Mouse (Mus musculus) forebrain, embryonic 13.5 days (tissue): ENCODE data around the gene Eef1a1. TPM values are rescaled to one million over a fixed set of nuclear protein-coding genes. Genes with fewer than 3 reads are reported as not detected.
"Not testable (repeated sequence)": the region's sequence is repeated elsewhere in the genome, so short reads cannot be mapped to it uniquely, and the experiment has no call there.

Experiments
- ATAC-seq: fragments of 200-750 bp; cut with Nextera tagmentation; 2 replicates; pipeline ENCODE4 v1.8.0; 2017
- H3K27ac ChIP-seq: fragments of 300-500 bp; sonication (generic); 2 replicates; pipeline ENCODE4 v1.5.1; 2015; ENCODE audit warnings: inconsistent platforms, mild to moderate bottlenecking, moderate library complexity
- H3K27me3 ChIP-seq: fragments of 300-500 bp; sonication (generic); 2 replicates; pipeline ENCODE4 v1.6.1; 2015; ENCODE audit warnings: mild to moderate bottlenecking, inconsistent platforms
- H3K36me3 ChIP-seq: fragments of 300-500 bp; sonication (generic); 2 replicates; pipeline ENCODE4 v1.6.1; 2015; ENCODE audit warnings: mild to moderate bottlenecking, inconsistent platforms; ENCODE audit not compliant: poor library complexity, severe bottlenecking
- H3K4me1 ChIP-seq: fragments of 300-500 bp; sonication (generic); 2 replicates; pipeline ENCODE4 v1.6.1; 2015; ENCODE audit warnings: inconsistent platforms
- H3K4me2 ChIP-seq: fragments of 300-500 bp; sonication (generic); 2 replicates; pipeline ENCODE4 v1.6.1; 2015; ENCODE audit warnings: inconsistent platforms, mild to moderate bottlenecking, moderate library complexity
- H3K4me3 ChIP-seq: fragments of 300-500 bp; sonication (generic); 2 replicates; pipeline ENCODE4 v1.5.1; 2015; ENCODE audit warnings: mild to moderate bottlenecking, inconsistent platforms
- H3K9ac ChIP-seq: fragments of 300-500 bp; sonication (generic); 2 replicates; pipeline ENCODE4 v1.6.1; 2015; ENCODE audit warnings: mild to moderate bottlenecking, inconsistent platforms
- H3K9me3 ChIP-seq: fragments of 300-500 bp; sonication (generic); replicated peaks from 2 replicates; pipeline ENCODE4 v1.6.1; 2016; ENCODE audit warnings: inconsistent platforms
- WGBS: fragments of 180-500 bp; shearing (Covaris S2); methylation state at CpG from one replicate; pipeline ENCODE4 v1.1.7; 2015; 5-methylcytosine and 5-hydroxymethylcytosine counted together
- polyA plus RNA-seq: library from polyadenylated mRNA; unstranded; fragments of >200 nt; fragmentation: Nextera tagmentation; extraction: Ambion mirVana; gene quantifications from 2 replicates; pipeline ENCODE4 v1.2.1, GENCODE M21; 2015

Gene Eef1a1
- polyA plus RNA-seq, 1 experiment from 2014 or later, result 4,108 TPM

DNA sequence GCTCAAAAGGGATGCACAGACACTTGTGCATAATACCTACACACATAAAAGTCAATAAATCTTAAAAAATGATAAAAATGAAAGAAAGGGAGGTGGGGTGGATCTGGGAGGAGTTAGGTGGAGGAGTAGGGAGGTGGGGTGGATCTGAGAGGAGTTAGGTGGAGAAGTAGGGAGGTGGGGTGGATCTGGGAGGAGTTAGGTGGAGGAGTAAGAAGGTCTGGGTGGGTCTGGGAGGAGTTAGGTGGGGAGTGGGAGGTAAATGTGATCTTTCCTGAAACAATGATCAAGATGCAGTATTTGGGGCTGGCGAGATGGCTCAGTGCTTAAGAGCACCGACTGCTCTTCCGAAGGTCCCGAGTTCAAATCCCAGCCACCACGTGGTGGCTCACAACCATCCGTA lies 16.3 kb upstream of the Eef1a1 start:
- peaks cover 31% of the 10 kb centered on the region for H3K4me1 ChIP-seq
- H3K9ac ChIP-seq, result no peak overlapping the region
- no peak for ATAC-seq
- H3K27ac ChIP-seq, result no peak overlapping the region; the same call in 1 of the 2 replicates
- 95% methylated on average over 6 of the region's 6 CpGs for WGBS
- no peak overlapping the region for H3K4me2 ChIP-seq
- no peaks in the 10 kb centered on the region for H3K36me3 ChIP-seq
- no peaks in the 10 kb centered on the region for H3K9me3 ChIP-seq
- no peak overlapping the region for H3K4me3 ChIP-seq
- H3K27me3 ChIP-seq, result no peaks in the 10 kb centered on the region

GRCm38 (mm10) chr9:78504679-78505078 lies 15.7 kb upstream of the Eef1a1 start:
- Histone ChIP-seq H3K4me3 (no peak overlapping the region), H3K4me2 (peak overlapping the region; percentile 42), H3K27me3 (no peaks in the 10 kb centered on the region), H3K9me3 (no peaks in the 10 kb centered on the region), H3K27ac (peak overlapping the region; percentile 97), H3K4me1 (peaks cover 31% of the 10 kb centered on the region), H3K9ac (no peak overlapping the region), H3K36me3 (no peaks in the 10 kb centered on the region)
- 79% methylated on average over 3 of the region's 3 CpGs for WGBS
- ATAC-seq, result no peak

- Histone ChIP-seq H3K4me3 (no peak overlapping the region), H3K9me3 (no peaks in the 10 kb centered on the region), H3K36me3 (no peaks in the 10 kb centered on the region), H3K4me1 (peaks cover 31% of the 10 kb centered on the region), H3K27me3 (no peaks in the 10 kb centered on the region), H3K4me2 (peak overlapping the region; percentile 42), H3K9ac (no peak overlapping the region), H3K27ac (peak overlapping the region; percentile 97)
- 62% methylated on average over 4 of the region's 4 CpGs for WGBS
- no peak for ATAC-seq
Measured at GRCm38 (mm10) chr9:78504133-78504532, 15.2 kb upstream of the Eef1a1 start.

DNA sequence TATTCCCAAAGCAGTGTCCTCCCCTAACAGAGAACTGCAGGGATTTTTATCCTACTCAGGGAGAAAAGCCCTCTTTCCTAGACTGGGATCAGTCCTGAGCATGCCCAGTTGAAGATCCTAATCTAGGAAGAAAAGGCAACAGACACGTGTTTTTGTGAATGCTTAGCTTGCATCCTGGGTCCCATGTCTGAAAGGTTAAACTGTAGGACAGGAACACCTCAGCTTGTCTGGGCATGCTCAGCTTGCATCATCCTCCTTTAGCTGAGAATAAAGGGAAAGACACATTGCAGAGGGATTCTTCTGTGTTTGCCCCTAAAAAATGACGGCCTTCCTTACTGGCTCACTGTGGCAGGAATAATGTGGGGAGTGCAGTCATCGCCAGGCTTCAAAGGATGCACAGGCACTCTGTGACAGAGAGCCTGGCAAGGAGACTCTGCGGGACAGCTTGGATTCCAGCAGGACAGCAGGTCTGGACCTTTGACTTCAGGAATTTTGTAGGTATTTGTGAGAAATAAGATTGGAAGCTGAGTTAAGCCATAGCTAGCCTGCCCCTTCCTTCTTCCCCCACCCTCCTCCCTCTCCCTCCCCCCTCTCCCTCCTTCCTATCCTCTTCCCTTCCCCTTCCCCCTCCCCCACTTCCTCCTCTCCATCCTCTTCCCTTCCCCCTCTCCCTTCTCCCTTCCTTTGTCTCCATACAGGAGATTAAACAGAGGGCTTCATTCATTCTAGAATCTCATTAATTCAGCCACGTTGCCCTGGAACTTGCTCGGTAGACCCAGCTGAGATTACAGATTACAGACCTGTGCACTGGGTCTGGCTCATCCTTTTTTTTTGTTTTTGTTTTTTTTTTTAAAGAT lies 14.5 kb upstream of the Eef1a1 start:
- Histone ChIP-seq H3K9me3 (no peaks in the 10 kb centered on the region), H3K27me3 (no peaks in the 10 kb centered on the region), H3K27ac (peak overlapping the region; percentile 97), H3K36me3 (no peaks in the 10 kb centered on the region), H3K4me2 (peak overlapping the region; percentile 42), H3K9ac (peak overlapping the region; percentile 56), H3K4me1 (peaks cover 31% of the 10 kb centered on the region), H3K4me3 (no peak overlapping the region)
- 2% methylated on average over 6 of the region's 6 CpGs for WGBS
- peak; percentile 71 for ATAC-seq

DNA sequence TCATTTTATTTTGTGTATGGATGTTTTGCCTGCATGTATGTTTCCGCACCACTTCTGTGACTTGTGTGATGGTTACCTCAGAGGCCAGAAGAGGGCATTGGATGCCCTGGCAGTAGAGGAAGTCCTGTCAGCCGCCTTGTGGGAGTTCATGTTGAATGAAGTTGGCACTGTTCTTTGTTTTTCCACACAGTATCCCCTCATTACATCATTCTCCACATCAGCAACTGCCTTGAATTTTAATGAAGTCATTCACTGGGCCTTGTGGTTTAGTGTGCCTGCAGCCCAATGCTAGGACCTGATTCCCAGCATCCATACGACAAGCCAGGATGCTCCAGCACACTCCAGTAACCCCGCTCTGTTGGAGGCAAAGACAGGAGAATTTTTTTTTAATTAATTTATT lies 12.3 kb upstream of the Eef1a1 start:
- no peaks in the 10 kb centered on the region for H3K27me3 ChIP-seq

GRCm38 (mm10) chr9:78500386-78500785 lies 11.4 kb upstream of the Eef1a1 start:
- H3K9me3 ChIP-seq, result no peaks in the 10 kb centered on the region
- H3K9ac ChIP-seq, result no peak overlapping the region
- no peaks in the 10 kb centered on the region for H3K27me3 ChIP-seq
- ATAC-seq, result no peak
- H3K4me1 ChIP-seq, result peaks cover 31% of the 10 kb centered on the region
- no peak overlapping the region for H3K4me3 ChIP-seq
- WGBS, result 85% methylated on average over 3 of the region's 3 CpGs
- no peaks in the 10 kb centered on the region for H3K36me3 ChIP-seq
- no peak overlapping the region for H3K4me2 ChIP-seq
- H3K27ac ChIP-seq, result no peak overlapping the region

More for the DNA sequence above, 12.3 kb upstream of the Eef1a1 start:
- no peaks in the 10 kb centered on the region for H3K9me3 ChIP-seq
- no peak overlapping the region for H3K9ac ChIP-seq
- H3K4me3 ChIP-seq, result no peak overlapping the region
- no peaks in the 10 kb centered on the region for H3K36me3 ChIP-seq
- 34% methylated on average over 4 of the region's 4 CpGs for WGBS
- H3K4me1 ChIP-seq, result peaks cover 31% of the 10 kb centered on the region
- no peak overlapping the region for H3K27ac ChIP-seq
- peak; percentile 72 for ATAC-seq
- no peak overlapping the region for H3K4me2 ChIP-seq

DNA sequence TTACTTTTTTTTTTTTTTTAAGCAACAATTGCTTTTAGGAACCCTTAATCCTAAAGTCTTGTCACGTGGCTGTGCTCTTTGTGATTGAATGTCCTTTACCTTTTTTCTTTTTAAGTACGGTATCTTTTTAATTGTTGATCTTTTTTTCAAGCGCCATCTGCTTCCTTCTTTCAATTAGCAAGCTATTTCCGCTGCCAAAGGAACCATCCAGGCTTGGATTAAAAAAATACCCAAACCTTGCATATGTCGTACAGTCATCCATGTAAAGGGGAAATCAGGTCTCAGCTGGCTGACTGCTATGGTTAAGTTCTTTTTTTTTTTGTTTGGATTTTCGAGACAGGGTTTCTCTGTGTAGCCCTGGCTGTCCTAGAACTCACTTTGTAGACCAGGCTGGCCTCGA lies 4.2 kb upstream of the Eef1a1 start:
- Histone ChIP-seq H3K9me3 (no peaks in the 10 kb centered on the region), H3K27ac (no peak overlapping the region), H3K9ac (no peak overlapping the region), H3K4me1 (peaks cover 9% of the 10 kb centered on the region; the same call in 1 of the 2 replicates), H3K4me2 (no peak overlapping the region), H3K4me3 (no peak overlapping the region), H3K36me3 (no peaks in the 10 kb centered on the region), H3K27me3 (no peaks in the 10 kb centered on the region)
- ATAC-seq, result no peak
- WGBS, result 67% methylated on average over 7 of the region's 7 CpGs

GRCm38 (mm10) chr9:78492254-78492653 lies 3.3 kb upstream of the Eef1a1 start:
- no peaks in the 10 kb centered on the region for H3K36me3 ChIP-seq
- no peaks in the 10 kb centered on the region for H3K9me3 ChIP-seq
- H3K27me3 ChIP-seq, result no peaks in the 10 kb centered on the region
- H3K4me3 ChIP-seq, result no peak overlapping the region
- no peak overlapping the region for H3K9ac ChIP-seq
- peaks cover 9% of the 10 kb centered on the region; the same call in 1 of the 2 replicates for H3K4me1 ChIP-seq
- no peak overlapping the region for H3K4me2 ChIP-seq
- H3K27ac ChIP-seq, result no peak overlapping the region
- 92% methylated on average over 3 of the region's 3 CpGs for WGBS
- no peak for ATAC-seq

GRCm38 (mm10) chr9:78491169-78491568 lies 2.2 kb upstream of the Eef1a1 start:
- Histone ChIP-seq H3K4me1 (peaks cover 9% of the 10 kb centered on the region; the same call in 1 of the 2 replicates), H3K27ac (no peak overlapping the region), H3K36me3 (no peaks in the 10 kb centered on the region), H3K4me2 (no peak overlapping the region), H3K4me3 (no peak overlapping the region), H3K27me3 (no peaks in the 10 kb centered on the region), H3K9ac (no peak overlapping the region), H3K9me3 (no peaks in the 10 kb centered on the region)
- ATAC-seq, result no peak
- WGBS, result 93% methylated on average over 3 of the region's 3 CpGs

DNA sequence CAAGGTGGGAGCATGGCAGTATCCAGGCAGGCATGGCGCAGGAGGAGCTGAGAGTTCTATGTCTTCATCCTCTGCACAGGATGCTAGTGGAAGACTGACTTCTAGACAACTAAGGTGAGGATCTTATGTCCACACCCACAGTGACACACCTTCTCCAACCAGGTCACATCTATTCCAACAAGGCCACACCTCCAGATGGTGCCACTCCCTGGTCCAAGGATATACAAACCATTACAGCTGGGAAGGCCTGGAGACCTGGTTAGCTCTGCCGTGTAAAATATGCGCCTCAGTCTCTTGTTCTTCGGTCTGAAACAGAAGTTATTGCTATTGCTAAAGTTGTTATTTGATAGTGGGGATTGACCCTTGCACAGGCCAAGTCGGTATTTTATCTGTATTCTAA lies 930 bp downstream of the Eef1a1 start:
- H3K27me3 ChIP-seq, H3K36me3 ChIP-seq, H3K27ac ChIP-seq, H3K9ac ChIP-seq, H3K4me3 ChIP-seq, ATAC-seq, H3K4me2 ChIP-seq, H3K9me3 ChIP-seq: not testable (repeated sequence)
- 93% methylated on average over 5 of the region's 5 CpGs for WGBS
- H3K4me1 ChIP-seq, result peaks cover 13% of the 10 kb centered on the region; the same call in 1 of the 2 replicates

GRCm38 (mm10) chr9:78484660-78485059 lies 4.3 kb downstream of the Eef1a1 start:
- Histone ChIP-seq H3K9ac (no peak overlapping the region), H3K9me3 (no peaks in the 10 kb centered on the region), H3K36me3 (peaks cover under 1% of the 10 kb centered on the region), H3K4me1 (peaks cover 24% of the 10 kb centered on the region), H3K27me3 (no peaks in the 10 kb centered on the region), H3K4me2 (no peak overlapping the region), H3K4me3 (no peak overlapping the region), H3K27ac (no peak overlapping the region)
- 88% methylated on average over 3 of the region's 3 CpGs for WGBS
- ATAC-seq, result no peak

DNA sequence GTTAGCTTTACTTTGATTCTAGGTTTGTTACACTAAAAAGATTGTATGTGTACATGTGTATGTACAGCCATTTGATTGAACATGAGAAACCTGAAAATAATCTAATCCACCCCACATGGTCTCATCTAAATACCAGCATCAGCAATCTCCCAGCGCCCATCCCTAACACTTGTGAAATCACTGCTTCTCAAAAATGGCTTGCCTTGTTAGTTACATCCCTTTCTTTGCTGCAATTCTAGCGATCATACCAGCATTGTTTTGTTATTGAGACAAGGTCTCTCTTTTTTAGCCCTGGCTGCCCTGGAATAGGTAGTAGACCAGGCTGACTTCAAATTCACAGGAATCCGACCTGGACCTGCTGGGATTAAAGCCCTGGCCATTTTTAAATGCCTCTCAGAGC lies 6.6 kb downstream of the Eef1a1 start:
- no peak for ATAC-seq
- Histone ChIP-seq H3K36me3 (peaks cover 20% of the 10 kb centered on the region), H3K9ac (peak overlapping the region; percentile 86), H3K4me1 (peaks cover 33% of the 10 kb centered on the region), H3K27ac (peak overlapping the region; percentile 99), H3K9me3 (no peaks in the 10 kb centered on the region), H3K4me3 (peak overlapping the region; percentile 99), H3K4me2 (peak overlapping the region; percentile 61), H3K27me3 (no peaks in the 10 kb centered on the region)
- 9% methylated on average over 3 of the region's 3 CpGs for whole genome bisulfite sequencing
